Mouse (Mus musculus) ES-E14 (cell line): ENCODE data around the gene Cyth3.

ENCODE experiments used
- HCFC1 ChIP-seq: IDR thresholded peaks from 2 replicates; pipeline ENCODE4 v1.6.1; 2012; ENCODE audit warnings: low read length, inconsistent platforms, borderline replicate concordance; ENCODE audit not compliant: insufficient read depth
- ZC3H11A ChIP-seq: IDR thresholded peaks from 2 replicates; pipeline ENCODE4 v1.6.1; 2012; ENCODE audit warnings: low read depth, mild to moderate bottlenecking, inconsistent platforms, low read length, borderline replicate concordance
- ZNF384 ChIP-seq: IDR thresholded peaks from 2 replicates; pipeline ENCODE4 v1.6.1; 2012; ENCODE audit warnings: low read depth, low read length, inconsistent platforms

DNA sequence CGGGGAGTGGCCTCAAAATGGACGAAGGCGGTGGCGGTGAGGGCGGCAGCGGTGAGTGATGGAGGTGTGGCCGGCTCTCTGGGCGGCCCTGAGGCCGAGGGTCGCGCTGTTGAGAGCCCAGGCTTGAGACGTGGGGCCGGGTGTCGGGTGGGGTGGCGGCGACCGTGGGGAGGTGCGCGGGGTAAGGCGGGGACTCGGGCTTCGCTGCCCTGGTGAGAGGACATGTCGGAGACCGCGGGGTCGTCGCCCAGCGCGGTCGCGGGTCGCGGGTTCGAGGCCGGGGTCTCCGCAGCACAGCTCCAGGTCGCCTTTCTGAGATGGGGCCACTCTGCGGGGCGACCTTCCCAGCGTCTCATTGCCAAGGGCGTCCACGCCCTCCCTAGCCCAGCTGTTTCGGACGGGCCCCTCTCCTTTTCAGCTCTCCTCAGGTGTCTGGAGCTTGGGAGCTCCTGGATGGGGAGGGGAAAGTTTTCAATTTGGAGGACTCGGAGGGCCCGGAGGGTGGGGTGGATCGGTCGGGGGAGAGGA is 440 bp downstream of the Cyth3 start:
- no peak for TF ChIP-seq ZNF384
- no peak for TF ChIP-seq ZC3H11A
- no peak for TF ChIP-seq HCFC1
